Mouse (Mus musculus): ENCODE results near the gene Apol11a. TPM values are rescaled to one million over a fixed set of nuclear protein-coding genes. Genes with fewer than 3 reads are reported as not detected.

Apol11a gene
- polyA plus RNA-seq (2015; fragmentation: Nextera tagmentation; extraction: Ambion mirVana): not detected in 2 replicates

GRCm38 (mm10) chr15:77507966-77508365, at the start of gene Apol11a:
Gene Apol11a (plus strand): TSS chr15:77508271.

GRCm38 (mm10) chr15:77476693-77477092, 31.4 kb upstream of the Apol11a start, which contains the start of gene Apol10a:
Gene Apol10a (plus strand): TSS chr15:77477047.

GRCm38 (mm10) chr15:77533216-77533615, 25.1 kb downstream of the Apol11a start, which contains the start of gene Apol7c:
Gene Apol7c (minus strand): TSS chr15:77533316.

GRCm38 (mm10) chr15:77561792-77562191, 53.7 kb downstream of the Apol11a start, which contains the start of gene 1700025B11Rik:
Gene 1700025B11Rik (minus strand): TSS chr15:77561892.

Other genes starting within 250 kb of the Apol11a start
- 21.8 and 22.3 TPM in 2 replicates for gene Rbfox2, start 201.3 kb upstream of the Apol11a start, polyA plus RNA-seq (2015; fragmentation: Nextera tagmentation; extraction: Ambion mirVana)
- gene Apol7a, start 109.2 kb upstream of the Apol11a start, polyA plus RNA-seq (2015; fragmentation: Nextera tagmentation; extraction: Ambion mirVana): 0.88 and 1.2 TPM in 2 replicates
- 1.2 and 2.3 TPM in 2 replicates for gene Apol9a, start 97.1 kb upstream of the Apol11a start, polyA plus RNA-seq (2015; fragmentation: Nextera tagmentation; extraction: Ambion mirVana)
- gene Apol7b, start 60.8 kb upstream of the Apol11a start, polyA plus RNA-seq (2015; fragmentation: Nextera tagmentation; extraction: Ambion mirVana): not detected in 2 replicates
- gene Apol10a, start 31.2 kb upstream of the Apol11a start, polyA plus RNA-seq (2015; fragmentation: Nextera tagmentation; extraction: Ambion mirVana): not detected in 2 replicates
- not detected in 2 replicates for gene Apol7c, start 25.0 kb downstream of the Apol11a start, polyA plus RNA-seq (2015; fragmentation: Nextera tagmentation; extraction: Ambion mirVana)
- gene 1700025B11Rik, start 53.6 kb downstream of the Apol11a start, polyA plus RNA-seq (2015; fragmentation: Nextera tagmentation; extraction: Ambion mirVana): not detected in 2 replicates
- 0.65 TPM in 1 of 2 replicates, not detected in the other for gene Apol10b, start 87.9 kb downstream of the Apol11a start, polyA plus RNA-seq (2015; fragmentation: Nextera tagmentation; extraction: Ambion mirVana)
- not detected in 2 replicates for gene Gm36245, start 91.0 kb downstream of the Apol11a start, polyA plus RNA-seq (2015; fragmentation: Nextera tagmentation; extraction: Ambion mirVana)
- 0.21 and 0.39 TPM in 2 replicates for gene Apol11b, start 135.0 kb downstream of the Apol11a start, polyA plus RNA-seq (2015; fragmentation: Nextera tagmentation; extraction: Ambion mirVana)
- 0.06 TPM in 1 of 2 replicates, not detected in the other for gene Apol7e, start 190.6 kb downstream of the Apol11a start, polyA plus RNA-seq (2015; fragmentation: Nextera tagmentation; extraction: Ambion mirVana)
- 1.2 and 1.8 TPM in 2 replicates for gene Apol9b, start 220.8 kb downstream of the Apol11a start, polyA plus RNA-seq (2015; fragmentation: Nextera tagmentation; extraction: Ambion mirVana)
- gene Apol8, start 248.7 kb downstream of the Apol11a start, polyA plus RNA-seq (2015; fragmentation: Nextera tagmentation; extraction: Ambion mirVana): 0.86 TPM in 1 of 2 replicates, not detected in the other

All from adrenal gland, postnatal 0 days (tissue).